Mouse (Mus musculus): ENCODE measurements around the gene Rasip1. TPM values are rescaled to one million over a fixed set of nuclear protein-coding genes. Genes with fewer than 3 reads are reported as not detected.
"Not testable (repeated sequence)": the region's sequence is repeated elsewhere in the genome, so short reads cannot be mapped to it uniquely, and the experiment has no call there.

Gene Rasip1
- total RNA-seq, 2 experiments from 2014 or later: not detected

- no peak for ATAC-seq (replicated peaks; ENCODE audit: low FRiP score, poor library complexity, severe bottlenecking)
Observed at GRCm38 (mm10) chr7:45642503-45643255, 15.4 kb downstream of the Rasip1 start.

- ATAC-seq (replicated peaks; ENCODE audit: low FRiP score, poor library complexity, severe bottlenecking): 0 out of 2 replicates have a peak, but pooled peaks have one; percentile 28
Observed at GRCm38 (mm10) chr7:45643441-45644178, 16.3 kb downstream of the Rasip1 start.

GRCm38 (mm10) chr7:45644183-45644582 lies 16.9 kb downstream of the Rasip1 start:
- no peak for ATAC-seq (replicated peaks; ENCODE audit: low FRiP score, poor library complexity, severe bottlenecking)

- no peak for ATAC-seq (replicated peaks; ENCODE audit: low FRiP score, poor library complexity, severe bottlenecking)
Observed at GRCm38 (mm10) chr7:45644872-45645590, 17.7 kb downstream of the Rasip1 start.

GRCm38 (mm10) chr7:45645591-45645971 lies 18.3 kb downstream of the Rasip1 start:
- ATAC-seq (replicated peaks; ENCODE audit: low FRiP score, poor library complexity, severe bottlenecking): no peak

- ATAC-seq (replicated peaks; ENCODE audit: low FRiP score, poor library complexity, severe bottlenecking): no peak
Observed at GRCm38 (mm10) chr7:45646671-45647070, 19.4 kb downstream of the Rasip1 start.

- no peak for ATAC-seq (replicated peaks; ENCODE audit: low FRiP score, poor library complexity, severe bottlenecking)
Observed at GRCm38 (mm10) chr7:45649351-45649750, 22.1 kb downstream of the Rasip1 start.

GRCm38 (mm10) chr7:45650484-45650883 lies 23.2 kb downstream of the Rasip1 start:
- ATAC-seq (replicated peaks; ENCODE audit: low FRiP score, poor library complexity, severe bottlenecking): not testable (repeated sequence)

- no peak for ATAC-seq (replicated peaks; ENCODE audit: low FRiP score, poor library complexity, severe bottlenecking)
Observed at GRCm38 (mm10) chr7:45654424-45655047, 27.2 kb downstream of the Rasip1 start.

- ATAC-seq (replicated peaks; ENCODE audit: low FRiP score, poor library complexity, severe bottlenecking): no peak
Observed at GRCm38 (mm10) chr7:45660746-45661478, 33.6 kb downstream of the Rasip1 start.

- ATAC-seq (replicated peaks; ENCODE audit: low FRiP score, poor library complexity, severe bottlenecking): not testable (repeated sequence)
Observed at GRCm38 (mm10) chr7:45661702-45662101, 34.4 kb downstream of the Rasip1 start.

GRCm38 (mm10) chr7:45665303-45666138 lies 38.2 kb downstream of the Rasip1 start:
- ATAC-seq (replicated peaks; ENCODE audit: low FRiP score, poor library complexity, severe bottlenecking): no peak

GRCm38 (mm10) chr7:45666161-45666560 lies 38.9 kb downstream of the Rasip1 start, which contains the start of gene Fut2:
Fut2 (minus strand) TSS chr7:45666394.
- ATAC-seq (replicated peaks; ENCODE audit: low FRiP score, poor library complexity, severe bottlenecking): no peak; the same call in 1 of the 2 replicates

- ATAC-seq (replicated peaks; ENCODE audit: low FRiP score, poor library complexity, severe bottlenecking): no peak
Observed at GRCm38 (mm10) chr7:45667761-45668160, 40.5 kb downstream of the Rasip1 start.

GRCm38 (mm10) chr7:45668921-45669320 lies 41.6 kb downstream of the Rasip1 start:
- no peak for ATAC-seq (replicated peaks; ENCODE audit: low FRiP score, poor library complexity, severe bottlenecking)

- ATAC-seq (replicated peaks; ENCODE audit: low FRiP score, poor library complexity, severe bottlenecking): no peak
Observed at GRCm38 (mm10) chr7:45677627-45678295, 50.5 kb downstream of the Rasip1 start.

GRCm38 (mm10) chr7:45678513-45678912 lies 51.2 kb downstream of the Rasip1 start:
- no peak for ATAC-seq (replicated peaks; ENCODE audit: low FRiP score, poor library complexity, severe bottlenecking)
